Mouse (Mus musculus) bone marrow, adult 2 months (tissue): ENCODE measurements at regions not wholly inside any gene's neighbourhood (a gene's known extent, or its start where the extent isn't known, plus 50 kb on each side); places are given as distances from the start of the nearest gene placed in this dataset.

Source experiments
- H3K27ac ChIP-seq: fragments of 200-500 bp; 2 replicates; pipeline ENCODE4 v1.5.1; 2012; ENCODE audit warnings: low read depth, mild to moderate bottlenecking, control low read depth, inconsistent platforms, low read length; ENCODE audit not compliant: control insufficient read depth, poor library complexity, insufficient read depth
- H3K4me1 ChIP-seq: fragments of 200-500 bp; 2 replicates; pipeline ENCODE4 v1.6.1; 2011; ENCODE audit warnings: low read length; ENCODE audit not compliant: control insufficient read depth, insufficient read depth
- H3K4me3 ChIP-seq: fragments of 200-500 bp; replicated peaks from 2 replicates; pipeline ENCODE3; 2011; ENCODE audit warnings: mild to moderate bottlenecking, low read depth, low read length, control low read depth; ENCODE audit not compliant: control insufficient read depth
- CTCF ChIP-seq: fragments of 200-500 bp; IDR thresholded peaks from 2 replicates; pipeline ENCODE4 v1.5.1; 2011; ENCODE audit warnings: low read length, control low read depth; ENCODE audit not compliant: control insufficient read depth, insufficient read depth
- POLR2A ChIP-seq: fragments of 200-500 bp; IDR thresholded peaks from 2 replicates; pipeline ENCODE4 v1.6.1; 2011; ENCODE audit warnings: low read depth, mild to moderate bottlenecking, control low read depth, low read length, borderline replicate concordance; ENCODE audit not compliant: control insufficient read depth
- WGBS: fragments of 180-500 bp; shearing (Covaris S2); methylation state at CpG from one replicate; pipeline ENCODE4 v1.1.7; 2018; 5-methylcytosine and 5-hydroxymethylcytosine counted together

DNA sequence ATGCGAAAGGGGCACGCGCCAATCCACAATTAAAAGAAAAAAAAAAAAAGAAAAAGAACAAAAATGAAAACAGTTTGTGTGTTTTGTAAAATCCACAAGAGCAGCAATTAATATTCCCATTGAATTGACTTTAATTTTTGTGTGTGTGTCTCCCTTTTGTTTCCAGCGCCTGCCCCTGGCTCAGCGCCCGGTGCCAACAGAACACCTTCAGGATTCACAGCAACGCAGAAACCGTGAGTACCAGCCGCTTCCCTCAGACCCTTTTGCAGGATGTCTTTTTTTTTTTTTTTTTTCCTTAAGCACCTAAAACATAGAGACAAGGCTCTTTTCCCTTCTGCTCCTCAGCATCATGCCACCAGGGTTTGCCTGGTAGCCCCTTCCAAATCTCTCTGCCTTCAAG lies 244.1 kb upstream of the Pmfbp1 start:
- WGBS, result 88% methylated on average over 9 of the region's 9 CpGs
- no peak overlapping the region for H3K27ac ChIP-seq
- H3K4me3 ChIP-seq, result no peak overlapping the region
- TF ChIP-seq CTCF, result no peak
- TF ChIP-seq POLR2A, result no peak
- no peaks in the 10 kb centered on the region for H3K4me1 ChIP-seq

DNA sequence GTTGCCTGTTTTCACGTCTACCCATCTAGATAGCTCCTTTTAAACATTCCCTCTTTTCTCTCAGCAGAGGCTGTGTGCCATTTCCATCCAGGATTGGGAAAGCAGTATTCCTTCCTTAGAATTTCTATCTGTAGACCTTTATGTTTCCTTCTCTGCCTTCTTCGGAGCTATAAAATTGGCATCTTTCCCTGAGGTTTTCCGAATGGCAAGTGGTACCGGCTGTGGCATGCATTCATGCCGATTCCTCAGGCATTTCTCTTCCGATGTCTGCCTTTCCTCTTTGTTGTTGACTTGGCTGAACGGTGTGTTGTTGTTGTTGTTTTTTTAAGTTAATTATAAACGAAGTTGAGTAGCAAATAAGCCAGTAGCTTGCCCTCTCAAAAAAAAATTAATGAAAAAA lies 243.3 kb upstream of the Pmfbp1 start:
- Histone ChIP-seq H3K4me3 (no peak overlapping the region), H3K4me1 (no peaks in the 10 kb centered on the region), H3K27ac (no peak overlapping the region)
- TF ChIP-seq CTCF (no peak), POLR2A (no peak)
- 78% methylated on average over 8 of the region's 8 CpGs for WGBS

DNA sequence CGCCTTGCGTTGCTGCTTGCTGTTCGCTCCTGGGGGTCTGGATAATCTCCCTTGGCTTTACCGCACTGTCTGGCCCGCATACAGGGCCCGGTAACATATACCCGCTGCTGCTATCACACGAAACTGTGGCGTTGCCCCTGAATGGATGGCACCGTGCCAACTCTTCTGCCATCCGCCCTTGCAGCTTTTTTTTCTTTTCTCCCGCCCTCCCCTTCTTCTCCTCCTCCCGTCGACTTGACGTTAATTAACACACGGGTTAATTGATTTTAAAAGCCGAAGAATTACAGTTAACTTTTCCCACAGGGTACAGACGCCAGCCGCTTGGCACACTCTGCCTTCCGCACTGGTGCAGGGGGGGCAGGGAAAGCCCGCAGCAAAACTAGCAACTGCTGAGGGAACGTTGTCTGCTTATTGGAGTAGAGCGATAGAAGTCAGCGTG lies 242.4 kb upstream of the Pmfbp1 start:
- H3K4me1 ChIP-seq, result no peaks in the 10 kb centered on the region
- H3K4me3 ChIP-seq, result no peak overlapping the region
- TF ChIP-seq POLR2A (no peak), CTCF (no peak)
- no peak overlapping the region for H3K27ac ChIP-seq
- 86% methylated on average over 24 of the region's 24 CpGs for WGBS

DNA sequence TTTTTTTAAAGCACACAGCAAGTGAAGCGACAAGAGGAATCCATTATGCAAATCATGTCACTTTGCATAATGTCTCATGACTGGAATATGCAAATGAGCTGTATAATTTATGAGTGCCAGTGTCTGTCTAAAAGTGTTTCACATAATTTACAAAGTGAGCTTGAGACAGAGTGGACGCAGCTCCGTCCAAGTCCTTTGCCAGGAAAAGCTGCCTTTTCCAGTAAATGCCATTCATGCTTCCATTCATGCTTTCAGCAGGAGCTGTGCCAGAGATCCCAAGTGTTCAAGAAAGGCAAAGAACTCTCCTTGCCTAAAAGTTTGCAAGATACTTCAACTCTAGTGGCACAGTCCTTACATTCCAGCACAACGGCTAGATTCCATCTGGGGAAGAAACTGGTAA lies 241.4 kb upstream of the Pmfbp1 start:
- Histone ChIP-seq H3K27ac (no peak overlapping the region), H3K4me1 (no peaks in the 10 kb centered on the region), H3K4me3 (no peak overlapping the region)
- TF ChIP-seq POLR2A (no peak), CTCF (no peak)
- WGBS, result 82% methylated on average over 4 of the region's 4 CpGs

DNA sequence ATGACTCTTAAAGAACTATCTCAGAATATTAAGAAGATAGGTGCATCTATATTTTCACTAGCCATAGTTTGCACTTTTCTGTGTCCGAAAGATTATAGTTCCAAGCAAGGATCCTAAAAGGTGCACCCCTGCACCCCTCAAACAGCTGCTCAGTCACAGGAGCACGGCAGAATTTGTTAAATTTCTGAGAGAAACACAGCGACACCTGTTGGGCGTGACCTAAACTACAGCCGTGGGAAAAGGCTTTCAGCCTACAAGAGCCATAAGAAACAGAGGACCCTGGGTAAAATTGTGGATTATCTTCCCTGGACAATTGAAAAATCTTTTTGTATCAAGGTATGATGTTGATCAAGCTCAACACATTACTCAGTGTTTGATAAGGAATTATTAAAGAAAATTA lies 214.7 kb upstream of the Pmfbp1 start:
- TF ChIP-seq POLR2A (no peak), CTCF (peak; percentile 18; the same call in 1 of the 2 replicates)
- H3K4me1 ChIP-seq, result no peaks in the 10 kb centered on the region
- 13% methylated on average over 5 of the region's 5 CpGs for WGBS
- no peak overlapping the region for H3K4me3 ChIP-seq
- H3K27ac ChIP-seq, result no peak overlapping the region

DNA sequence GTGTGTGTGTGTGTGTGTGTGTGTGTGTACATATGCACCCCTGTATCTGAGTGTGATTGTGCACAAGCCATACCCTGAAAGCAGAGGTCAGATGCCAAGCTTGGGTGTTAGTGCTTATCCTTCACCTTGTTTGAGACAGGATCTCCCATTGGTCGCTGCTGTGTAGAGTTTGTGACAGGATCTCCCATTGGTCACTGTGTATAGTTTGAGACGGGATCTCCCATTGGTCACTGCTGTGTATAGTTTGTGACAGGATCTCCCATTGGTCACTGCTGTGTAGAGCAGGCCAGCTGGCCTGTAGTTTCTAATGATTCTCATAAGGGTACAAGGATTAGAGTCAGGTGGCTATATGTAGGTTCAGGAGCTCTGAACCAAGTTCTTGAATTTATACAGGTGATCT lies 213.3 kb upstream of the Pmfbp1 start:
- no peaks in the 10 kb centered on the region for H3K4me1 ChIP-seq
- H3K27ac ChIP-seq, result no peak overlapping the region
- no peak for TF ChIP-seq CTCF
- TF ChIP-seq POLR2A, result no peak
- WGBS, result 84% methylated on average over 2 of the region's 2 CpGs
- H3K4me3 ChIP-seq, result no peak overlapping the region

DNA sequence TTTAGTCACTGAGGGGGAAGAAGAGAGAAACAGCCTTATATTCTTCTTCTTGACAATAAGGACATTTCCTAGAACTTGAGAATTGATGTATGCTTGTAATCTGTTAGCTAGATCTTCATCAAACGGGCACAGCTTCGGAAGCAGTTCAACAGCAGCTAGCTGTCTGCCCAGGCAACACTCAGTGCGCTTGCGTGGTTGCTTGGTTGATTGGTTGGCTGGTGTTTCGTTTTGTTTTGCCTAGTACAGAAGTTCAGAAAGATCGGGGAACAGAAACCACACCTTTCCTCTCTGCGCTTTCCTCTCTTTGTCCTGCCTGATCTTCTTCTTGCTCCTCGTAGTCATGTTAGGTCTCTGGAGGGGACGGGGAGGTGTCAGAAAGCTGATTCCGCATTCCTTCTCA lies 212.2 kb upstream of the Pmfbp1 start:
- Histone ChIP-seq H3K4me1 (no peaks in the 10 kb centered on the region), H3K4me3 (no peak overlapping the region), H3K27ac (no peak overlapping the region)
- no peak for TF ChIP-seq POLR2A
- TF ChIP-seq CTCF, result no peak
- WGBS, result 41% methylated on average over 10 of the region's 10 CpGs

DNA sequence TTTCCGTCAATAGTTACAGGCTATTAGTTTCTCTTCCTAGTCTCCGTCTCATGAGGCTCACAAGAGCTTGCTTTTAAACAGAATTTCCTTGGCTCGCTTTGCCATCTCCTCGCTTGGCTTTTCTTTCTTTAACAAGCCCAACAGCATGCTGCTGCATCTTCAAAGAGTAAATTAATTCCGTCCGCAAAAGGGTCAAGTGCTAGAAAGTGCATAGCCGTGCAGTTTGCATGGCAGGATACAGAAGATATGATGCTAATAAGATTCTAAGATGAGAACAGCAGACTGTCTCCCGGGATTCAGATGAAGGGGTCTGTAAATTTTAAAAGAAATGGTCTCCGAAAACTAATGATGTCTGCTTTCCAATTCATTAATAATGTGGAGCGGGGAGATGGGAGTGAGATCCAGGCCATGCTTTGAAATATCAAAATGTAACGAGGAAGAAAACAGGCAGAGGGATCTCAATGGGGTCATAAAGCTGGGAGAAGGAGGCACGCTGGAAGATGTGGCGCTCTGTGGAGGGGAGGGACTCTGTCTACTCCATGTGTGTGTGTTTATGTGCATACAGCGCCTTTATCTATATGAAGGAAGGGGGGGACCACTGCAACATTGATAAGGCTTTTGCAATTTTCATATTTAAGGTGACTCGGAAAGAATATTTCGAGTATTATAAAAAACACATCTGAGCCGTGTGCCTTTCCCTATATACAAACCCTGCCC lies 183.0 kb upstream of the Pmfbp1 start:
- TF ChIP-seq POLR2A (no peak), CTCF (no peak)
- 82% methylated on average over 17 of the region's 17 CpGs for WGBS
- Histone ChIP-seq H3K4me3 (no peak overlapping the region), H3K4me1 (no peaks in the 10 kb centered on the region), H3K27ac (no peak overlapping the region)
